Mouse (Mus musculus): ENCODE results near the gene Arf5. TPM values are rescaled to one million over a fixed set of nuclear protein-coding genes. Genes with fewer than 3 reads are reported as not detected.
A peak's percentile ranks its signal among the peaks of the same experiment; 100 is the strongest.

Gene Arf5
- total RNA-seq (2012; rRNA removed) (89.4 and 92.8 TPM in 2 replicates), polyA plus RNA-seq (2012; ENCODE audit: insufficient read depth in 1 of 2, insufficient read length in 2 of 2, low read depth in 1 of 2, low replicate concordance in 2 of 2, missing spikeins in 1 of 2) (100 to 1,000 TPM in 1 of 2 experiments, not detected in 1; 292 TPM)

GRCm38 (mm10) chr6:28423313-28423712, at the start of gene Arf5:
Arf5 (plus strand) TSS chr6:28423560.
- Histone ChIP-seq H3K79me2 (ENCODE audit: control insufficient read depth, insufficient read depth, low read length, poor library complexity) (peaks cover 13% of the 10 kb centered on the region), H3K27me3 (ENCODE audit: control insufficient read depth in 1 of 2, insufficient read depth in 2 of 2, low read length in 2 of 2) (no peaks in the 10 kb centered on the region), H3K9me3 (replicated peaks; ENCODE audit: insufficient read depth, low read length) (no peaks in the 10 kb centered on the region), H3K27ac (ENCODE audit: control insufficient read depth, low read depth, low read length) (peak within 1 kb of the TSS; percentile 32), H3K9ac (ENCODE audit: control insufficient read depth, low read depth, low read length, poor library complexity, severe bottlenecking) (peak within 1 kb of the TSS; percentile 94), H3K4me1 (ENCODE audit: control insufficient read depth in 1 of 2, insufficient read depth in 2 of 2, low read length in 2 of 2) (peaks cover 2 to 32% of the 10 kb centered on the region in 2 experiments), H3K4me3 (ENCODE audit: control insufficient read depth in 1 of 2, insufficient read depth in 1 of 2, low read depth in 2 of 2, low read length in 2 of 2) (peak within 1 kb of the TSS; percentile 90 to 98), H3K36me3 (ENCODE audit: control insufficient read depth in 1 of 2, insufficient read depth in 2 of 2, low read length in 2 of 2) (peaks cover 0 to 17% of the 10 kb centered on the region in 2 experiments; a peak in 2 of 4 replicates)
- peak; percentile 90 for DNase-seq (ENCODE audit: low read depth, low spot score)
- TF ChIP-seq ELF1 (IDR thresholded peaks at IDR 0.05; ENCODE audit: low read depth, low read length) (peak; percentile 78), CHD1 (IDR thresholded peaks at IDR 0.05; ENCODE audit: low read depth, low read length) (no peak), UBTF (IDR thresholded peaks at IDR 0.05; ENCODE audit: borderline replicate concordance, insufficient read depth, low read depth, low read length) (no peak), SIN3A (IDR thresholded peaks at IDR 0.05; ENCODE audit: low read length) (peak; percentile 59; the same call in 1 of the 2 replicates), POLR2AphosphoS2 (IDR thresholded peaks at IDR 0.05; ENCODE audit: low read length) (peak; percentile 34; the same call in 1 of the 2 replicates), KAT2A (conservative IDR thresholded peaks at IDR 0.05; ENCODE audit: low read depth, low read length) (no peak), HCFC1 (IDR thresholded peaks at IDR 0.05; ENCODE audit: low read depth, low read length) (peak; percentile 76), NELFE (IDR thresholded peaks at IDR 0.05; ENCODE audit: low read depth, low read length) (peak; percentile 67), NRF1 (IDR thresholded peaks at IDR 0.05; ENCODE audit: insufficient read depth, low read depth, low read length, poor library complexity, severe bottlenecking) (no peak), USF2 (IDR thresholded peaks at IDR 0.05; ENCODE audit: borderline replicate concordance in 1 of 2, insufficient read depth in 1 of 2, low read depth in 1 of 2, low read length in 2 of 2) (no peak), JUND (IDR thresholded peaks at IDR 0.05; ENCODE audit: low read depth, low read length) (no peak), GABPA (IDR thresholded peaks at IDR 0.05; ENCODE audit: low read depth, low read length) (no peak), EP300 (IDR thresholded peaks at IDR 0.05; ENCODE audit: low read depth in 1 of 2, low read length in 2 of 2) (no peak), SMC3 (IDR thresholded peaks at IDR 0.05; ENCODE audit: low read depth, low read length) (no peak), ZC3H11A (IDR thresholded peaks at IDR 0.05; ENCODE audit: low read depth, low read length) (no peak), BHLHE40 (IDR thresholded peaks at IDR 0.05; ENCODE audit: borderline replicate concordance, low read depth, low read length) (no peak), POLR2A (IDR thresholded peaks at IDR 0.05; ENCODE audit: control insufficient read depth in 1 of 2, insufficient read depth in 1 of 2, low read depth in 1 of 2, low read length in 2 of 2, poor library complexity in 1 of 2) (peak in 1 of 2 experiments; percentile 66; a peak in 2 of 4 replicates), CHD2 (IDR thresholded peaks at IDR 0.05; ENCODE audit: low read length) (no peak), POLR2AphosphoS5 (IDR thresholded peaks at IDR 0.05; ENCODE audit: borderline replicate concordance, low read depth, low read length) (no peak), TCF12 (IDR thresholded peaks at IDR 0.05; ENCODE audit: low read depth, low read length) (no peak), ZMIZ1 (IDR thresholded peaks at IDR 0.05; ENCODE audit: low read depth, low read length) (peak; percentile 54; the same call in 1 of the 2 replicates), ZKSCAN1 (IDR thresholded peaks at IDR 0.05; ENCODE audit: low read depth, low read length) (no peak), RAD21 (IDR thresholded peaks at IDR 0.05; ENCODE audit: low read depth, low read length) (no peak), MAX (IDR thresholded peaks at IDR 0.05; ENCODE audit: low read length) (peak; percentile 17; the same call in 1 of the 2 replicates), MEF2A (IDR thresholded peaks at IDR 0.05; ENCODE audit: extremely low read depth, insufficient replicate concordance, low read depth, low read length, poor library complexity, severe bottlenecking) (no peak), MXI1 (IDR thresholded peaks at IDR 0.05; ENCODE audit: low read depth, low read length) (no peak), E2F4 (IDR thresholded peaks at IDR 0.05; ENCODE audit: borderline replicate concordance, low read depth, low read length) (no peak), ZNF384 (IDR thresholded peaks at IDR 0.05; ENCODE audit: low read depth, low read length) (no peak), TBP (IDR thresholded peaks at IDR 0.05; ENCODE audit: low read depth, low read length) (0 out of 2 replicates have a peak, but pooled peaks have one; percentile 8), CTCF (IDR thresholded peaks at IDR 0.05 in 2 of 3, conservative IDR thresholded peaks at IDR 0.05 in 1 of 3; ENCODE audit: control insufficient read depth in 1 of 3, insufficient read depth in 1 of 3, low read depth in 2 of 3, low read length in 3 of 3, poor library complexity in 1 of 3, severe bottlenecking in 1 of 3) (no peak), MYB (IDR thresholded peaks at IDR 0.05; ENCODE audit: low read depth, low read length) (no peak), MAFK (IDR thresholded peaks at IDR 0.05; ENCODE audit: borderline replicate concordance, low read depth, low read length) (no peak), MAZ (IDR thresholded peaks at IDR 0.05; ENCODE audit: low read depth, low read length) (no peak; the same call in 1 of the 2 replicates), RCOR1 (IDR thresholded peaks at IDR 0.05; ENCODE audit: low read depth, low read length) (no peak), TAL1 (IDR thresholded peaks at IDR 0.05; ENCODE audit: low read length) (no peak), USF1 (IDR thresholded peaks at IDR 0.05; ENCODE audit: low read depth, low read length) (peak; percentile 84), MYC (IDR thresholded peaks at IDR 0.05; ENCODE audit: low read depth, low read length) (no peak)

Measured in MEL (cell line).